Mouse (Mus musculus) forebrain, postnatal 0 days (tissue): ENCODE results near the gene Wdfy3. TPM values are rescaled to one million over a fixed set of nuclear protein-coding genes. Genes with fewer than 3 reads are reported as not detected.

Experiments
- ATAC-seq: fragments of 200-750 bp; cut with Nextera tagmentation; 2 replicates; pipeline ENCODE4 v1.8.0; 2017; ENCODE audit warnings: mild to moderate bottlenecking, moderate library complexity
- DNase-seq: peaks from one replicate; pipeline ENCODE4 v3.0.0-alpha.2; 2015
- H3K27ac ChIP-seq: fragments of 300-500 bp; sonication (generic); 2 replicates; pipeline ENCODE4 v1.5.1; 2014; ENCODE audit warnings: low read depth, mild to moderate bottlenecking, antibody characterized with exemption, low read length, moderate library complexity, mixed read lengths
- H3K27me3 ChIP-seq: fragments of 300-500 bp; sonication (generic); 2 replicates; pipeline ENCODE4 v1.6.1; 2014; ENCODE audit warnings: mild to moderate bottlenecking, low read length, mixed read lengths; ENCODE audit not compliant: insufficient read depth
- H3K36me3 ChIP-seq: fragments of 300-500 bp; sonication (generic); 2 replicates; pipeline ENCODE4 v1.6.1; 2014; ENCODE audit warnings: mild to moderate bottlenecking, moderate library complexity; ENCODE audit not compliant: insufficient read depth
- H3K4me1 ChIP-seq: fragments of 300-500 bp; sonication (generic); 2 replicates; pipeline ENCODE4 v1.6.1; 2014; ENCODE audit warnings: antibody characterized with exemption; ENCODE audit not compliant: insufficient read depth
- H3K4me2 ChIP-seq: fragments of 300-500 bp; sonication (generic); 2 replicates; pipeline ENCODE4 v1.6.1; 2014; ENCODE audit warnings: low read depth, mild to moderate bottlenecking, moderate library complexity
- H3K4me3 ChIP-seq: fragments of 300-500 bp; sonication (generic); 2 replicates; pipeline ENCODE4 v1.5.1; 2014; ENCODE audit warnings: low read depth, low read length, mixed read lengths
- H3K9ac ChIP-seq: fragments of 300-500 bp; sonication (generic); 2 replicates; pipeline ENCODE4 v1.6.1; 2014; ENCODE audit warnings: mild to moderate bottlenecking
- H3K9me3 ChIP-seq: fragments of 300-500 bp; sonication (generic); 2 replicates; pipeline ENCODE4 v1.6.1; 2016; ENCODE audit warnings: low read length
- CTCF ChIP-seq: sonication (generic); IDR thresholded peaks from 2 replicates; pipeline ENCODE4 v1.5.1; 2016; ENCODE audit warnings: antibody characterized with exemption, control low read depth, low read depth
- WGBS: fragments of 180-500 bp; shearing (Covaris S2); extraction: QIAGEN DNeasy Blood & Tissue Kit; methylation state at CpG from one replicate; pipeline ENCODE4 v1.1.7; 2014; 5-methylcytosine and 5-hydroxymethylcytosine counted together
- polyA plus RNA-seq: library from polyadenylated mRNA; unstranded; fragments of >200 nt; fragmentation: Nextera tagmentation; extraction: Ambion mirVana; gene quantifications from 2 replicates; pipeline ENCODE4 v1.2.1, GENCODE M21; 2015
- total RNA-seq: library from RNA; depleted of rRNA; stranded (reverse); fragments of >200 nt; gene quantifications from 2 replicates; pipeline ENCODE4 v1.2.3, GENCODE M21; 2014

The Wdfy3 gene
- total and polyA plus RNA-seq, 2 experiments from 2014 or later, result 15.4 to 68.8 TPM

DNA sequence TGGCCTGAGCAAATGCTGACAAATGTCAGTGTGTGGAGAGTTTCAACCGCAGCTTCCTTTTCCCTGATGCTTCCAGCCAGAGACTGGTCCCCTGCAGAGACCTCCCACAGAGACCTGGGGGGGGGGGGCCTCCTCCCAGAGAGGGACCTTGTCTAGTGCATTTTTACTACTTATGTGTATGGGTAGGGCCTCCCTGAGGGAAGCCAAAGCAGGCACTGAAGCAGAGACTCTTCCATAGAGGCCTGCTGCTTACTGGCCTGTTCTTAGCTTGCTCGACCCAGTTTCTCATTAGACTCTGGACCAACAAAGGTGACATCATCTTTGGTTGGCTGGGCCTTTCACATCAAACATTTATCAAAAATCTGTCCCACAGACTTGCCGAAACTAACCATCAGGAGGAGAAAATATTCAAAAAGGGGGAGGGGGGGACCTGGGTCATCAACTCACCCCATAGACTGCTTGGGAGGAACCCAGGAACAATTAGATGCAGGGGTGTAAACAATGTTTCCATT is 14.5 kb downstream of the Wdfy3 start:
- TF ChIP-seq CTCF, result no peak
- Histone ChIP-seq H3K9ac (no peak overlapping the region), H3K4me2 (no peak overlapping the region), H3K36me3 (no peaks in the 10 kb centered on the region), H3K4me1 (no peaks in the 10 kb centered on the region), H3K27ac (no peak overlapping the region), H3K9me3 (no peaks in the 10 kb centered on the region), H3K27me3 (no peaks in the 10 kb centered on the region), H3K4me3 (no peak overlapping the region)
- WGBS, result 16% methylated on average over 3 of the region's 3 CpGs
- DNase-seq (no peak), ATAC-seq (no peak)

DNA sequence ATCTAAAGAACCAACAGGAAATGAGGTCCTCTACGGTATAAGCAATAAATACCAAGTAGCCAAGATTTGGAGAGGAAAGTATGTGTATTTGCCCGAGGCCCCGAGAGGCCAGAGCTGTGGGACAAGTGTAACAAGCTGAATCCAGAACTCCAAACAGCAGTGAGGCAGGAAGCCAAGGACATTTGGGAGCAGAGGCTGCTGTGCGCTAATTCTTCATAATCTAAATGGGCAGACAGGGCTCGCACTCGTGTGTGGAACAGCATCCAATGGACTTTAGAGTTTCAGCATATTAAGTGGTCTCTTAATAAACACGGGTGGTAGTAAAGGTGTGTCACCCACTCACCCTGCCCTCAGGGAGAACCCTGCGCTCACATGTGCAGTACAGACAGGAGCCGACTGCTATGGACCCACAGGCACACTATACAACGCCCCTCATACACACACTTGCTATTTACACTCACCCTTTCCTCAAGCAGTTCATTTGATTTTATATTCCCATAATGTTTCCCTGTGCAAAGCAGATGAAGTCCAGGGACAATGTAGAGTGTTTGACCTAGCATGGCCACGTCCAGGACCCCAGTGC is 15.1 kb downstream of the Wdfy3 start:
- H3K27ac ChIP-seq, result no peak overlapping the region
- no peaks in the 10 kb centered on the region for H3K4me1 ChIP-seq
- no peaks in the 10 kb centered on the region for H3K9me3 ChIP-seq
- no peak overlapping the region for H3K4me3 ChIP-seq
- 77% methylated on average over 11 of the region's 11 CpGs for WGBS
- no peak for ATAC-seq
- H3K9ac ChIP-seq, result no peak overlapping the region
- H3K36me3 ChIP-seq, result no peaks in the 10 kb centered on the region
- no peak overlapping the region for H3K4me2 ChIP-seq
- no peak for TF ChIP-seq CTCF
- no peaks in the 10 kb centered on the region for H3K27me3 ChIP-seq
- DNase-seq, result no peak

DNA sequence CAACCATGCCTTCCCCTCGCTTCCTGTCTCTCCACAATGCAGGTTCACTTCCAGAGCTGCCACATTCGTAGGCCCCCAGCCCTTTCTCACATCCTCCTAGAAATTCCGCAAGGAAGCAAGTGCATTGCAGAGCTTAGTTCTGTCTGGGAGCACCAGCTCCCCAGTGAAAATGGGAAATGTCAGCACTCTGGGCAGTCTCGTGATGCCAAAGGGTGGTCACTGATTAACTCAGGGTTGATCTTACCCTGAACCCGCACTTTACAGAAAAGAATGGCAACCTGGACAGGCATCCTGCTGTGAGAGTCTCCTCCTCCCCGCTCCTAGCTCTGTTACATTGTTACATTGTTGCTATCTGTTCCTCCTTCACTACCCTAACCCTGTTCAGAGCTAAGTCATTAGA is 16.8 kb downstream of the Wdfy3 start:
- TF ChIP-seq CTCF, result no peak
- WGBS, result 83% methylated on average over 6 of the region's 6 CpGs
- Histone ChIP-seq H3K9ac (no peak overlapping the region), H3K4me2 (no peak overlapping the region), H3K9me3 (no peaks in the 10 kb centered on the region), H3K27me3 (no peaks in the 10 kb centered on the region), H3K27ac (no peak overlapping the region), H3K4me3 (no peak overlapping the region), H3K36me3 (no peaks in the 10 kb centered on the region), H3K4me1 (no peaks in the 10 kb centered on the region)
- ATAC-seq (no peak), DNase-seq (no peak)

GRCm38 (mm10) chr5:102052465-102052864 is 17.3 kb downstream of the Wdfy3 start:
- Histone ChIP-seq H3K9me3 (no peaks in the 10 kb centered on the region), H3K27me3 (no peaks in the 10 kb centered on the region)
- WGBS, result 86% methylated on average over 4 of the region's 4 CpGs

GRCm38 (mm10) chr5:102050677-102051076 is 19.0 kb downstream of the Wdfy3 start:
- DNase-seq (no peak), ATAC-seq (no peak)
- Histone ChIP-seq H3K27ac (no peak overlapping the region), H3K4me3 (no peak overlapping the region), H3K9me3 (no peaks in the 10 kb centered on the region), H3K36me3 (no peaks in the 10 kb centered on the region), H3K9ac (no peak overlapping the region), H3K4me2 (no peak overlapping the region), H3K27me3 (no peaks in the 10 kb centered on the region), H3K4me1 (no peaks in the 10 kb centered on the region)
- 93% methylated on average over 1 of the region's 1 CpGs for WGBS
- TF ChIP-seq CTCF, result no peak

More at GRCm38 (mm10) chr5:102052465-102052864, 17.3 kb downstream of the Wdfy3 start:
- TF ChIP-seq CTCF, result no peak
- no peaks in the 10 kb centered on the region for H3K4me1 ChIP-seq
- H3K4me3 ChIP-seq, result no peak overlapping the region
- no peaks in the 10 kb centered on the region for H3K36me3 ChIP-seq
- DNase-seq, result no peak
- H3K27ac ChIP-seq, result no peak overlapping the region
- no peak overlapping the region for H3K9ac ChIP-seq
- ATAC-seq, result no peak
- no peak overlapping the region for H3K4me2 ChIP-seq

DNA sequence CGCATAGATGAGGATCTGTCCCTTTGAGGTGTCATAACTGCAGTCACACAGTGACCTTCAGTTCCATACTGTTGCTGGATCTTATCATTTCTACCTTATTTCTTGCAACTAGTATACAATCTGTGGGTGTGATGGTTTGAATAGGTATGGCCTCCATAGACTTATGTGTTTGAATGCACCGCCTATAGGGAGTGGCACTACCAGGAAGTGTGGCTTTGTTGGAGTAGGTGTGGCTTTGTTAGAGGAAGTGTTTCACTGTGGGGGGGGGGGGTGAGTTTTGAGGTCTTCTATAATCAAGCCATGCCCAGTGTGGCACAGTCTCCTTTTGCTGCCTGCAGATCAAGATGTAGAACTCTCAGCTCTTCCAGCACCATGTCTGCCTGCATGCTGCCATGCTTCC is 21.3 kb downstream of the Wdfy3 start:
- no peaks in the 10 kb centered on the region for H3K27me3 ChIP-seq
- ATAC-seq, result no peak
- 97% methylated on average over 2 of the region's 2 CpGs for WGBS
- H3K9ac ChIP-seq, result no peak overlapping the region
- no peaks in the 10 kb centered on the region for H3K9me3 ChIP-seq
- no peak for DNase-seq
- H3K4me3 ChIP-seq, result no peak overlapping the region
- no peak for TF ChIP-seq CTCF
- no peaks in the 10 kb centered on the region for H3K4me1 ChIP-seq
- H3K4me2 ChIP-seq, result no peak overlapping the region
- H3K36me3 ChIP-seq, result no peaks in the 10 kb centered on the region
- H3K27ac ChIP-seq, result no peak overlapping the region

GRCm38 (mm10) chr5:102046617-102047116 is 23.1 kb downstream of the Wdfy3 start:
- ATAC-seq (no peak), DNase-seq (no peak)
- no peaks in the 10 kb centered on the region for H3K36me3 ChIP-seq
- WGBS, result 81% methylated on average over 8 of the region's 8 CpGs
- no peak overlapping the region for H3K4me3 ChIP-seq
- H3K27me3 ChIP-seq, result no peaks in the 10 kb centered on the region
- no peak overlapping the region for H3K4me2 ChIP-seq
- H3K9me3 ChIP-seq, result no peaks in the 10 kb centered on the region
- TF ChIP-seq CTCF, result no peak
- no peak overlapping the region for H3K27ac ChIP-seq
- H3K4me1 ChIP-seq, result no peaks in the 10 kb centered on the region
- no peak overlapping the region for H3K9ac ChIP-seq
